25 mouse cellular contexts compared by ENCODE assay signal in genomic region chr5:32922906-32923305, GRCm38 (mm10).
"Had no signal": no experiment of that assay in that cellular context is flagged by ENCODE, and none has a peak within 500 bp of the region (broad histone marks: within the 10 kb centered on the region; RNA-seq: fewer than 3 reads in every experiment).

No protein-coding gene starts in this region.

- DNase-seq: gastrocnemius, adult 2 months; gastrocnemius, postnatal 10 days; gastrocnemius, postnatal 25 days; heart, adult 18-20 months; heart, postnatal 14 days; heart, postnatal 36 days; kidney, adult 11 months; kidney, adult 2 months; kidney, adult 9 months; kidney, postnatal 14 days; kidney, postnatal 36 days; layer of hippocampus, adult 9-11 months; layer of hippocampus, postnatal 36 days; left cerebral cortex, postnatal 4 days had no signal

- H3K4me3 ChIP-seq: gastrocnemius, adult 2 months; heart, embryonic 13.5 days; heart, embryonic 15.5 days; hindbrain, embryonic 13.5 days; hindbrain, embryonic 15.5 days; kidney, embryonic 15.5 days; limb, embryonic 13.5 days; limb, embryonic 15.5 days; liver, embryonic 12.5 days had no signal

- H3K4me1 ChIP-seq: heart, embryonic 13.5 days; heart, embryonic 15.5 days; hindbrain, embryonic 13.5 days; hindbrain, embryonic 15.5 days; kidney, embryonic 15.5 days; limb, embryonic 13.5 days; limb, embryonic 15.5 days had no signal

- H3K27ac ChIP-seq: gastrocnemius, adult 2 months; heart, embryonic 13.5 days; heart, embryonic 15.5 days; hindbrain, embryonic 13.5 days; hindbrain, embryonic 15.5 days; hindbrain, postnatal 0 days; kidney, embryonic 15.5 days; kidney, postnatal 0 days; limb, embryonic 13.5 days; limb, embryonic 15.5 days; liver, embryonic 12.5 days; liver, embryonic 14.5 days had no signal
